Mouse (Mus musculus) liver, embryonic 14.5 days (tissue): ENCODE measurements around the gene Ccdc146.

Source experiments
- CTCF ChIP-seq: IDR thresholded peaks from 2 replicates; pipeline ENCODE4 v1.5.1; 2016; ENCODE audit warnings: antibody characterized with exemption, low read depth, control low read depth
- EP300 ChIP-seq: IDR thresholded peaks from 2 replicates; pipeline ENCODE4 v1.6.1; 2016; ENCODE audit warnings: antibody characterized with exemption, low read depth

- TF ChIP-seq CTCF (no peak), EP300 (no peak)
Measured at GRCm38 (mm10) chr5:21244575-21244974, 179.9 kb downstream of the Ccdc146 start.
